Mouse (Mus musculus) lung, postnatal 36 days (tissue): ENCODE data around the gene RPS10-NUDT3.

Source experiments
- DNase-seq: peaks from one replicate; pipeline ENCODE4 v3.0.0; 2022; ENCODE audit warnings: mixed read lengths

Gene RPS10-NUDT3

GRCm38 (mm10) chr17:27551393-27551940, 83.6 kb downstream of the RPS10-NUDT3 start:
- DNase-seq = no peak

- DNase-seq = no peak
These were observed 85.8 kb downstream of the RPS10-NUDT3 start for GRCm38 (mm10) chr17:27549234-27549633.

- DNase-seq = no peak
These were observed 87.7 kb downstream of the RPS10-NUDT3 start for GRCm38 (mm10) chr17:27547253-27547868.

- no peak for DNase-seq
These were observed 88.4 kb downstream of the RPS10-NUDT3 start for GRCm38 (mm10) chr17:27546574-27547085.

- no peak for DNase-seq
These were observed 89.0 kb downstream of the RPS10-NUDT3 start for GRCm38 (mm10) chr17:27545991-27546390.

GRCm38 (mm10) chr17:27544551-27544950, 90.5 kb downstream of the RPS10-NUDT3 start:
- DNase-seq = no peak

GRCm38 (mm10) chr17:27541984-27542383, 93.0 kb downstream of the RPS10-NUDT3 start:
- no peak for DNase-seq

GRCm38 (mm10) chr17:27541261-27541660, 93.8 kb downstream of the RPS10-NUDT3 start:
- DNase-seq = no peak

GRCm38 (mm10) chr17:27534718-27535117, 100.3 kb downstream of the RPS10-NUDT3 start:
- DNase-seq = peak; percentile 91

GRCm38 (mm10) chr17:27533354-27533753, 101.7 kb downstream of the RPS10-NUDT3 start:
- DNase-seq = no peak

GRCm38 (mm10) chr17:27532095-27532494, 102.9 kb downstream of the RPS10-NUDT3 start:
- no peak for DNase-seq
